ENCODE assay signal across 8 mouse cellular contexts in the genomic region with DNA sequence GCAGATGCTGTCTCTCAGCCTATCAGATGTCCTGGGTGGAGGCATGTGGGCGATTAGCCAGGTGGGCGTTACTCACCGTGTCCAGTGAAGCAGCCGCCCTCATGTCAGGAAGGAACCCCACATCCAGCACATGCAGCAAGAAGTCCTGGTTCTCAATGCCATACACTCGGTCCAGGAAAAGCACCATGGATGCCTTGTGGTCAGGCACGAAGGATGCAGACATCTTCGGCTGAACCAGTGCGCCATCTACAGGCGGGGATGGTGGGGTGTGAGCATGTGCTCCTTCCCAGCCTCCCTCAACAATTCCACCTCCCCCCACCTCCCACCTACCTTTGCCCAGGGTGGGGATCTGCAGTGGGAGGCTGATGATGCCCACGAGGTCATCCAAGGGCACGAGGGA. TPM values are rescaled to one million over a fixed set of nuclear protein-coding genes. Genes with fewer than 3 reads are reported as not detected.
A peak's percentile ranks its signal among the peaks of the same experiment; 100 is the strongest.
DNase-seq lines count a peak whose midpoint lies in the region; ATAC-seq and TF ChIP-seq lines count a peak whose summit lies in the region.
"Had no signal": no experiment of that assay in that cellular context is flagged by ENCODE, and none has a peak within 500 bp of the region (broad histone marks: within the 10 kb centered on the region; RNA-seq: fewer than 3 reads in every experiment).

No protein-coding gene starts in this region.

- no peaks in the 10 kb centered on the region for H3K27me3 ChIP-seq in MEL (ENCODE audit: control insufficient read depth in 1 of 2, insufficient read depth in 2 of 2, low read length in 2 of 2)
- H3K27me3 ChIP-seq in embryonic facial prominence, embryonic 10.5 days (replicated peaks; ENCODE audit: low read depth, poor library complexity, severe bottlenecking) = peaks cover 59% of the 10 kb centered on the region
- H3K27me3 ChIP-seq in midbrain, postnatal 0 days (ENCODE audit: insufficient read depth, low read length) = no peaks in the 10 kb centered on the region

- peak; percentile 28 for TF ChIP-seq RAD21 in MEL (IDR thresholded peaks at IDR 0.05; ENCODE audit: low read depth, low read length)

- H3K4me3 ChIP-seq in left cerebral cortex, adult 2 months = no peak overlapping the region
- H3K4me3 ChIP-seq in MEL (ENCODE audit: control insufficient read depth in 1 of 2, insufficient read depth in 1 of 2, low read depth in 2 of 2, low read length in 2 of 2) = no peak overlapping the region
- no peak overlapping the region for H3K4me3 ChIP-seq in embryonic facial prominence, embryonic 10.5 days
- no peak overlapping the region for H3K4me3 ChIP-seq in midbrain, postnatal 0 days (ENCODE audit: low read depth, low read length)
- H3K4me3 ChIP-seq: erythroblast, embryonic 14.5 days had no signal

- H3K36me3 ChIP-seq in MEL (ENCODE audit: control insufficient read depth in 1 of 2, insufficient read depth in 2 of 2, low read length in 2 of 2) = peaks cover 0 to 8% of the 10 kb centered on the region in 2 experiments; a peak in 2 of 4 replicates
- H3K36me3 ChIP-seq in embryonic facial prominence, embryonic 10.5 days (replicated peaks) = no peaks in the 10 kb centered on the region; the same call in 1 of the 2 replicates
- no peaks in the 10 kb centered on the region for H3K36me3 ChIP-seq in midbrain, postnatal 0 days (ENCODE audit: insufficient read depth, low read length)

- TF ChIP-seq CTCF in left cerebral cortex, adult 2 months (IDR thresholded peaks at IDR 0.05) = peak; percentile 50
- TF ChIP-seq CTCF in MEL (IDR thresholded peaks at IDR 0.05 in 2 of 3, conservative IDR thresholded peaks at IDR 0.05 in 1 of 3; ENCODE audit: control insufficient read depth in 1 of 3, insufficient read depth in 1 of 3, low read depth in 2 of 3, low read length in 3 of 3, poor library complexity in 1 of 3, severe bottlenecking in 1 of 3) = peak; percentile 58 to 71 (median 68)
- peak; percentile 69 for TF ChIP-seq CTCF in midbrain, postnatal 0 days (IDR thresholded peaks at IDR 0.05)

- TF ChIP-seq POLR2A in MEL (IDR thresholded peaks at IDR 0.05; ENCODE audit: control insufficient read depth in 1 of 2, insufficient read depth in 1 of 2, low read depth in 1 of 2, low read length in 2 of 2, poor library complexity in 1 of 2) = no peak

- no peak for TF ChIP-seq EP300 in MEL (IDR thresholded peaks at IDR 0.05; ENCODE audit: low read depth in 1 of 2, low read length in 2 of 2)

- peaks cover 0 to 22% of the 10 kb centered on the region in 2 experiments; a peak in 3 of 4 replicates for H3K4me1 ChIP-seq in MEL (ENCODE audit: control insufficient read depth in 1 of 2, insufficient read depth in 2 of 2, low read length in 2 of 2)
- peaks cover 17% of the 10 kb centered on the region for H3K4me1 ChIP-seq in embryonic facial prominence, embryonic 10.5 days
- H3K4me1 ChIP-seq in midbrain, postnatal 0 days (ENCODE audit: insufficient read depth, low read length) = 0 out of 2 replicates have a peak, but pooled peaks cover 4% of the 10 kb centered on the region

- peak overlapping the region; percentile 57 for H3K4me2 ChIP-seq in midbrain, postnatal 0 days (ENCODE audit: low read depth, low read length, poor library complexity, severe bottlenecking)

- 49% methylated on average over 11 of the region's 11 CpGs for WGBS in embryonic facial prominence, embryonic 10.5 days
- 46% methylated on average over 11 of the region's 11 CpGs for WGBS in midbrain, postnatal 0 days

- peak; percentile 0; the same call in 1 of the 2 replicates for ATAC-seq in midbrain, postnatal 0 days (ENCODE audit: low FRiP score)

- intact Hi-C loops in left cerebral cortex, adult 2 months (cut with DNase I) = no loop called here
- intact Hi-C loops in left cerebral cortex, postnatal 36 days (cut with DNase I) = no loop called here

- H3K9ac ChIP-seq in MEL (ENCODE audit: control insufficient read depth, low read depth, low read length, poor library complexity, severe bottlenecking) = no peak overlapping the region
- no peak overlapping the region for H3K9ac ChIP-seq in midbrain, postnatal 0 days (replicated peaks; ENCODE audit: low read length, poor library complexity, severe bottlenecking)

- no peaks in the 10 kb centered on the region for H3K9me3 ChIP-seq in MEL (replicated peaks; ENCODE audit: insufficient read depth, low read length)
- H3K9me3 ChIP-seq in embryonic facial prominence, embryonic 10.5 days = no peaks in the 10 kb centered on the region
- H3K9me3 ChIP-seq in midbrain, postnatal 0 days (ENCODE audit: low read length) = no peaks in the 10 kb centered on the region

- DNase-seq in left cerebral cortex, adult 2 months (ENCODE audit: extremely low spot score in 1 of 2, low spot score in 2 of 2) = peak in 1 of 2 experiments; percentile 43
- DNase-seq in left cerebral cortex, postnatal 36 days (ENCODE audit: low spot score in 2 of 2) = no peak
- peak; percentile 47 for DNase-seq in MEL (ENCODE audit: low read depth, low spot score)
- DNase-seq in embryonic facial prominence, embryonic 10.5 days (ENCODE audit: low spot score) = peak; percentile 60
- DNase-seq in kidney, postnatal 14 days = peak; percentile 9
- DNase-seq in midbrain, postnatal 0 days (ENCODE audit: low spot score) = peak; percentile 48
- no peak for DNase-seq in heart, adult 11 months

- H3K27ac ChIP-seq in left cerebral cortex, adult 2 months = no peak overlapping the region
- H3K27ac ChIP-seq in MEL (ENCODE audit: control insufficient read depth, low read depth, low read length) = no peak overlapping the region
- no peak overlapping the region for H3K27ac ChIP-seq in embryonic facial prominence, embryonic 10.5 days (replicated peaks)
- H3K27ac ChIP-seq in midbrain, postnatal 0 days (ENCODE audit: low read depth, low read length) = no peak overlapping the region

- no peaks in the 10 kb centered on the region for H3K79me2 ChIP-seq in MEL (ENCODE audit: control insufficient read depth, insufficient read depth, low read length, poor library complexity)

TF ChIP-seq in MEL, 35 proteins besides CTCF, POLR2A, EP300 and RAD21:
- TF ChIP-seq BHLHE40 (IDR thresholded peaks at IDR 0.05; ENCODE audit: borderline replicate concordance, low read depth, low read length) (no peak), SMC3 (IDR thresholded peaks at IDR 0.05; ENCODE audit: low read depth, low read length) (0 out of 2 replicates have a peak, but pooled peaks have one; percentile 14), MAX (IDR thresholded peaks at IDR 0.05; ENCODE audit: low read length) (peak; percentile 42; the same call in 1 of the 2 replicates), MYC (IDR thresholded peaks at IDR 0.05; ENCODE audit: low read depth, low read length) (peak; percentile 74)

RNA-seq across cellular contexts. Expression of a gene that starts 52.3 kb away (rescaled TPM):
- total RNA-seq in left cerebral cortex, adult 2 months (2021) = 10 to 100 TPM in 1 of 2 experiments, 1 to 10 TPM in 1; 7.7 to 10.5 TPM
- 10 to 100 TPM in 1 of 2 experiments, 1 to 10 TPM in 1; 4.9 to 11.0 TPM for total RNA-seq in left cerebral cortex, postnatal 36 days (2021)
- 0.16 and 0.27 TPM in 2 replicates for total RNA-seq in MEL (2012; rRNA removed)
- polyA plus RNA-seq in MEL (2012; ENCODE audit: insufficient read depth in 1 of 2, insufficient read length in 2 of 2, low read depth in 1 of 2, low replicate concordance in 2 of 2, missing spikeins in 1 of 2) = under 1 TPM in 1 of 2 experiments, not detected in 1; 0.54 TPM
- polyA plus RNA-seq in embryonic facial prominence, embryonic 10.5 days (2016; fragmentation: Nextera tagmentation; extraction: Ambion mirVana) = 1.8 TPM in 2 replicates
- total RNA-seq in midbrain, postnatal 0 days (2014; rRNA removed) = 7.0 and 7.2 TPM in 2 replicates
- polyA plus RNA-seq in midbrain, postnatal 0 days (2015; fragmentation: Nextera tagmentation; extraction: Ambion mirVana) = 13.6 and 15.2 TPM in 2 replicates

Comparison
In these comparisons a context has a peak if more than half of its experiments do, and no peak if none do; other contexts are left out.
1. DNase-seq: peak in MEL (single experiment), embryonic facial prominence, embryonic 10.5 days (single experiment), kidney, postnatal 14 days (single experiment) and midbrain, postnatal 0 days (single experiment); none in left cerebral cortex, postnatal 36 days (0 of 2) and heart, adult 11 months (single experiment).
2. Peak in every context shown above with its lines, with median percentiles within 50 percentile points of each other: CTCF ChIP-seq.